In the genomic region with DNA sequence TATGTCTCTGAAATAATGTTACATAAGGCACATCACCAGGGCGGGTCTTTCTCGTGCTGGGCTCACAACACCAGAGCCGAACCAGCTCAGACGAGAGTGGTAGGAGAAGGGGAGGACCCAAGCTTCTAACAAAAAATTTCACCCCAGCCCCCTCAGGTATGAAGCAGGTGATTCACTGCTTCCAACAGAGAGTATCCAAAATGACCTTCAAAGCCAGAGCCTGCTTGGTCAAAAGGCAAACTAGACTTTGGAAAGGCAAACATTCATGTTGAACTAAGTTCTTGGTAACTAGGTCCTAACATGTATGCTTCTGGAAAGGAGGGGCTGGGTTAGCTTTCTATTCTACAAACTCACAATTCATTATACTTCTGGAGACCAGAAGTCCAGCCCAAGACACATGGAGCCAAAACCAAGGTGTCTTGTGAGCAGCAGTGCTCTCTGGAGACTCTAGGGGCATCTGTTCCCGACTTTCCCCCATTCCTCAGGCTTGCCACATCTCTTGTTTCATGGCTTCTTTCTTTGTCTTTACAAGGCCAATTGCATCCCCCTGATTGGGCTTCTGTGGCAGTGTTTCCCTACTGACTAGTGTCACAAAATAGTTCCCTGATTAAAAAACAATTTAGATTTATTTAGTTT, we compare ENCODE assay signal across 25 mouse cellular contexts. TPM values are rescaled to one million over a fixed set of nuclear protein-coding genes. Genes with fewer than 3 reads are reported as not detected.
A peak's percentile ranks its signal among the peaks of the same experiment; 100 is the strongest.
DNase-seq lines count a peak whose midpoint lies in the region; ATAC-seq and TF ChIP-seq lines count a peak whose summit lies in the region.
"Had no signal": no experiment of that assay in that cellular context is flagged by ENCODE, and none has a peak within 500 bp of the region (broad histone marks: within the 10 kb centered on the region; RNA-seq: fewer than 3 reads in every experiment).

No protein-coding gene starts in this region.

- no peak for TF ChIP-seq EP300 in liver, embryonic 14.5 days (IDR thresholded peaks at IDR 0.05; ENCODE audit: low read depth)
- no peak for TF ChIP-seq EP300 in stomach, postnatal 0 days (optimal IDR thresholded peaks at IDR 0.05)

- no peaks in the 10 kb centered on the region for H3K27me3 ChIP-seq in hindbrain, postnatal 0 days (ENCODE audit: insufficient read depth, low read length)
- no peaks in the 10 kb centered on the region for H3K27me3 ChIP-seq in hindbrain, embryonic 16.5 days (replicated peaks; ENCODE audit: control insufficient read depth, insufficient read depth, low read length)
- H3K27me3 ChIP-seq in midbrain, embryonic 11.5 days (ENCODE audit: control insufficient read depth, insufficient read depth, low read length), result no peaks in the 10 kb centered on the region
- no peaks in the 10 kb centered on the region for H3K27me3 ChIP-seq in midbrain, embryonic 10.5 days (ENCODE audit: low read depth, poor library complexity, severe bottlenecking)
- H3K27me3 ChIP-seq in liver, embryonic 14.5 days (ENCODE audit: control insufficient read depth, insufficient read depth, low read length), result no peaks in the 10 kb centered on the region
- no peaks in the 10 kb centered on the region for H3K27me3 ChIP-seq in stomach, postnatal 0 days (ENCODE audit: control insufficient read depth, insufficient read depth, low read length)
- H3K27me3 ChIP-seq: heart, embryonic 12.5 days; neural tube, embryonic 13.5 days had no signal

- no peak overlapping the region for H3K4me3 ChIP-seq in hindbrain, postnatal 0 days (ENCODE audit: low read length)
- H3K4me3 ChIP-seq in hindbrain, embryonic 16.5 days (ENCODE audit: low read length), result no peak overlapping the region
- H3K4me3 ChIP-seq in midbrain, embryonic 11.5 days (ENCODE audit: low read depth, low read length), result no peak overlapping the region
- H3K4me3 ChIP-seq in midbrain, embryonic 10.5 days, result no peak overlapping the region
- no peak overlapping the region for H3K4me3 ChIP-seq in liver, embryonic 14.5 days (ENCODE audit: insufficient read depth in 1 of 2, low read depth in 2 of 2, low read length in 2 of 2)
- no peak overlapping the region for H3K4me3 ChIP-seq in stomach, postnatal 0 days (ENCODE audit: low read depth, low read length)
- H3K4me3 ChIP-seq: embryonic facial prominence, embryonic 10.5 days; erythroblast, embryonic 14.5 days; gastrocnemius, adult 2 months; heart, embryonic 12.5 days; neural tube, embryonic 13.5 days had no signal

- no peaks in the 10 kb centered on the region for H3K9me3 ChIP-seq in hindbrain, postnatal 0 days (ENCODE audit: low read length)
- H3K9me3 ChIP-seq in hindbrain, embryonic 16.5 days (ENCODE audit: control insufficient read depth, low read length), result peaks cover 2% of the 10 kb centered on the region; the same call in 1 of the 2 replicates
- H3K9me3 ChIP-seq in midbrain, embryonic 11.5 days (ENCODE audit: control insufficient read depth, low read length), result no peaks in the 10 kb centered on the region
- H3K9me3 ChIP-seq in midbrain, embryonic 10.5 days (replicated peaks), result no peaks in the 10 kb centered on the region
- no peaks in the 10 kb centered on the region for H3K9me3 ChIP-seq in liver, embryonic 14.5 days (ENCODE audit: control insufficient read depth, low read length)
- no peaks in the 10 kb centered on the region for H3K9me3 ChIP-seq in stomach, postnatal 0 days (ENCODE audit: control insufficient read depth, low read length)
- H3K9me3 ChIP-seq: embryonic facial prominence, embryonic 10.5 days; heart, embryonic 12.5 days; neural tube, embryonic 13.5 days had no signal

- no peak overlapping the region for H3K27ac ChIP-seq in hindbrain, postnatal 0 days
- H3K27ac ChIP-seq in hindbrain, embryonic 16.5 days (ENCODE audit: low read depth, low read length), result no peak overlapping the region
- no peak overlapping the region for H3K27ac ChIP-seq in midbrain, embryonic 11.5 days (ENCODE audit: low read depth, low read length)
- H3K27ac ChIP-seq in midbrain, embryonic 10.5 days (replicated peaks), result no peak overlapping the region
- no peak overlapping the region for H3K27ac ChIP-seq in liver, embryonic 14.5 days
- no peak overlapping the region for H3K27ac ChIP-seq in stomach, postnatal 0 days (replicated peaks)
- H3K27ac ChIP-seq: embryonic facial prominence, embryonic 10.5 days; gastrocnemius, adult 2 months; neural tube, embryonic 13.5 days had no signal

- TF ChIP-seq CTCF in hindbrain, postnatal 0 days (IDR thresholded peaks at IDR 0.05; ENCODE audit: low read depth), result peak; percentile 18; the same call in 1 of the 2 replicates
- TF ChIP-seq CTCF in liver, embryonic 14.5 days (IDR thresholded peaks at IDR 0.05; ENCODE audit: low read depth), result peak; percentile 32; the same call in 1 of the 2 replicates
- TF ChIP-seq CTCF in stomach, postnatal 0 days (IDR thresholded peaks at IDR 0.05; ENCODE audit: low read depth), result peak; percentile 45

- no peak for DNase-seq in hindbrain, postnatal 0 days (ENCODE audit: low spot score)
- peak; percentile 39 for DNase-seq in midbrain, embryonic 11.5 days (ENCODE audit: low spot score, missing footprints)
- DNase-seq in midbrain, embryonic 10.5 days (ENCODE audit: low spot score), result no peak
- DNase-seq in liver, embryonic 14.5 days (ENCODE audit: low read depth in 3 of 3, low spot score in 3 of 3), result peak in 1 of 3 experiments; percentile 35
- DNase-seq in stomach, postnatal 0 days (ENCODE audit: low spot score), result peak; percentile 29
- DNase-seq in left cerebral cortex, postnatal 10 days (ENCODE audit: extremely low spot score in 1 of 2, low spot score in 2 of 2), result no peak
- DNase-seq in left cerebral cortex, adult 11 months (ENCODE audit: low spot score), result no peak
- DNase-seq: adrenal gland, postnatal 10 days; cerebellum, postnatal 14 days; gastrocnemius, adult 2 months; heart, postnatal 36 days; kidney, postnatal 10 days; lung, postnatal 36 days had no signal

- ATAC-seq in hindbrain, postnatal 0 days, result no peak
- ATAC-seq in hindbrain, embryonic 16.5 days, result no peak
- no peak for ATAC-seq in midbrain, embryonic 11.5 days (ENCODE audit: low FRiP score)
- peak; percentile 22; the same call in 1 of the 2 replicates for ATAC-seq in liver, embryonic 14.5 days (ENCODE audit: insufficient read depth)
- peak; percentile 64 for ATAC-seq in stomach, postnatal 0 days (ENCODE audit: low FRiP score, low TSS enrichment)
- ATAC-seq: forebrain, embryonic 16.5 days; inflammation-experienced regulatory T-cells, adult 6 months had no signal

- H3K9ac ChIP-seq in hindbrain, postnatal 0 days (replicated peaks; ENCODE audit: low read length), result no peak overlapping the region
- no peak overlapping the region for H3K9ac ChIP-seq in hindbrain, embryonic 16.5 days (ENCODE audit: low read depth, low read length)
- H3K9ac ChIP-seq in midbrain, embryonic 11.5 days (ENCODE audit: low read length), result no peak overlapping the region
- no peak overlapping the region for H3K9ac ChIP-seq in liver, embryonic 14.5 days (replicated peaks)
- H3K9ac ChIP-seq in stomach, postnatal 0 days (ENCODE audit: low read length), result no peak overlapping the region
- H3K9ac ChIP-seq: heart, embryonic 12.5 days; neural tube, embryonic 13.5 days had no signal

- H3K4me2 ChIP-seq in hindbrain, postnatal 0 days (ENCODE audit: low read depth, low read length), result no peak overlapping the region
- no peak overlapping the region for H3K4me2 ChIP-seq in hindbrain, embryonic 16.5 days (ENCODE audit: low read length)
- no peak overlapping the region for H3K4me2 ChIP-seq in midbrain, embryonic 11.5 days
- H3K4me2 ChIP-seq in liver, embryonic 14.5 days (ENCODE audit: low read depth), result peak overlapping the region; percentile 17
- no peak overlapping the region for H3K4me2 ChIP-seq in stomach, postnatal 0 days (replicated peaks; ENCODE audit: low read depth)
- H3K4me2 ChIP-seq: heart, embryonic 12.5 days; neural tube, embryonic 13.5 days had no signal

- 73% methylated on average over 5 of the region's 5 CpGs for WGBS in hindbrain, postnatal 0 days
- 70% methylated on average over 5 of the region's 5 CpGs for WGBS in hindbrain, embryonic 16.5 days
- 78% methylated on average over 5 of the region's 5 CpGs for WGBS in midbrain, embryonic 11.5 days
- 72% methylated on average over 5 of the region's 5 CpGs for WGBS in midbrain, embryonic 10.5 days
- WGBS in liver, embryonic 14.5 days (ENCODE audit: insufficient replicate concordance), result 65% methylated on average over 5 of the region's 5 CpGs
- 64% methylated on average over 5 of the region's 5 CpGs for WGBS in stomach, postnatal 0 days

- no peaks in the 10 kb centered on the region for H3K36me3 ChIP-seq in hindbrain, postnatal 0 days (ENCODE audit: insufficient read depth, low read length)
- no peaks in the 10 kb centered on the region for H3K36me3 ChIP-seq in hindbrain, embryonic 16.5 days (ENCODE audit: control insufficient read depth, insufficient read depth, low read length)
- no peaks in the 10 kb centered on the region for H3K36me3 ChIP-seq in midbrain, embryonic 11.5 days (ENCODE audit: control insufficient read depth, insufficient read depth, low read length)
- no peaks in the 10 kb centered on the region for H3K36me3 ChIP-seq in midbrain, embryonic 10.5 days
- no peaks in the 10 kb centered on the region for H3K36me3 ChIP-seq in liver, embryonic 14.5 days (replicated peaks; ENCODE audit: control insufficient read depth, insufficient read depth, low read depth)
- H3K36me3 ChIP-seq in stomach, postnatal 0 days (ENCODE audit: control insufficient read depth, insufficient read depth, low read length), result no peaks in the 10 kb centered on the region
- H3K36me3 ChIP-seq: embryonic facial prominence, embryonic 10.5 days; heart, embryonic 12.5 days; neural tube, embryonic 13.5 days had no signal

- intact Hi-C loops in left cerebral cortex, postnatal 10 days (cut with DNase I), result no loop called here

- H3K4me1 ChIP-seq in hindbrain, postnatal 0 days (ENCODE audit: insufficient read depth, low read length), result no peaks in the 10 kb centered on the region
- no peaks in the 10 kb centered on the region for H3K4me1 ChIP-seq in hindbrain, embryonic 16.5 days (ENCODE audit: control insufficient read depth, insufficient read depth, low read depth, low read length)
- H3K4me1 ChIP-seq in midbrain, embryonic 11.5 days (ENCODE audit: control insufficient read depth, insufficient read depth, low read length), result no peaks in the 10 kb centered on the region
- H3K4me1 ChIP-seq in midbrain, embryonic 10.5 days, result no peaks in the 10 kb centered on the region
- H3K4me1 ChIP-seq in liver, embryonic 14.5 days (replicated peaks; ENCODE audit: control insufficient read depth in 2 of 2, insufficient read depth in 2 of 2, low read length in 1 of 2), result peaks cover 13 to 22% of the 10 kb centered on the region in 2 experiments
- no peaks in the 10 kb centered on the region for H3K4me1 ChIP-seq in stomach, postnatal 0 days (replicated peaks; ENCODE audit: control insufficient read depth, insufficient read depth)
- H3K4me1 ChIP-seq: embryonic facial prominence, embryonic 10.5 days; heart, embryonic 12.5 days; neural tube, embryonic 13.5 days had no signal

RNA-seq across cellular contexts. Expression of a gene that starts 6.0 kb away (rescaled TPM):
- 101 and 111 TPM in 2 replicates for total RNA-seq in hindbrain, postnatal 0 days (2014; rRNA removed)
- 208 and 216 TPM in 2 replicates for polyA plus RNA-seq in hindbrain, postnatal 0 days (2015; fragmentation: Nextera tagmentation; extraction: Ambion mirVana)
- 107 and 120 TPM in 2 replicates for polyA plus RNA-seq in hindbrain, embryonic 16.5 days (2015; fragmentation: Nextera tagmentation; extraction: Ambion mirVana)
- 124 and 131 TPM in 2 replicates for polyA plus RNA-seq in midbrain, embryonic 11.5 days (2014; fragmentation: Nextera tagmentation; extraction: Ambion mirVana)
- 101 and 106 TPM in 2 replicates for polyA plus RNA-seq in midbrain, embryonic 10.5 days (2016; fragmentation: Nextera tagmentation; extraction: Ambion mirVana)
- 156 and 227 TPM in 2 replicates for polyA plus RNA-seq in liver, embryonic 14.5 days (2012; rRNA removed)
- 413 and 419 TPM in 2 replicates for polyA plus RNA-seq in liver, embryonic 14.5 days (2014; fragmentation: Nextera tagmentation; extraction: Ambion mirVana)
- polyA plus RNA-seq in stomach, postnatal 0 days (2015; fragmentation: Nextera tagmentation; extraction: Ambion mirVana), result 445 and 475 TPM in 2 replicates
- total RNA-seq in left cerebral cortex, postnatal 10 days (2021), result 10 to 100 TPM; 72.1 to 76.8 TPM

RNA-seq across cellular contexts. Expression of a gene that starts 19.1 kb away (rescaled TPM):
- total RNA-seq in hindbrain, postnatal 0 days (2014; rRNA removed), result not detected in 2 replicates
- not detected in 2 replicates for polyA plus RNA-seq in hindbrain, postnatal 0 days (2015; fragmentation: Nextera tagmentation; extraction: Ambion mirVana)
- polyA plus RNA-seq in hindbrain, embryonic 16.5 days (2015; fragmentation: Nextera tagmentation; extraction: Ambion mirVana), result 0.09 TPM in 1 of 2 replicates, not detected in the other
- polyA plus RNA-seq in midbrain, embryonic 11.5 days (2014; fragmentation: Nextera tagmentation; extraction: Ambion mirVana), result not detected in 2 replicates
- polyA plus RNA-seq in midbrain, embryonic 10.5 days (2016; fragmentation: Nextera tagmentation; extraction: Ambion mirVana), result not detected in 2 replicates
- polyA plus RNA-seq in liver, embryonic 14.5 days (2012; rRNA removed), result 0.08 TPM in 1 of 2 replicates, not detected in the other
- polyA plus RNA-seq in liver, embryonic 14.5 days (2014; fragmentation: Nextera tagmentation; extraction: Ambion mirVana), result not detected in 2 replicates
- 0.05 TPM in 1 of 2 replicates, not detected in the other for polyA plus RNA-seq in stomach, postnatal 0 days (2015; fragmentation: Nextera tagmentation; extraction: Ambion mirVana)
- total RNA-seq in left cerebral cortex, postnatal 10 days (2021), result not detected
- total RNA-seq: adrenal gland, postnatal 10 days; ES-E14; gastrocnemius, adult 2 months; layer of hippocampus, postnatal 14 days had no signal
- polyA plus RNA-seq: embryonic facial prominence, embryonic 10.5 days; erythroblast, embryonic 14.5 days; forebrain, embryonic 16.5 days; heart, embryonic 12.5 days; limb, embryonic 11.5 days; neural tube, embryonic 13.5 days had no signal

RNA-seq across cellular contexts. Expression of a gene that starts 23.3 kb away (rescaled TPM):
- total RNA-seq in hindbrain, postnatal 0 days (2014; rRNA removed), result 19.9 and 21.9 TPM in 2 replicates
- 4.3 and 4.5 TPM in 2 replicates for polyA plus RNA-seq in hindbrain, postnatal 0 days (2015; fragmentation: Nextera tagmentation; extraction: Ambion mirVana)
- 5.8 and 6.6 TPM in 2 replicates for polyA plus RNA-seq in hindbrain, embryonic 16.5 days (2015; fragmentation: Nextera tagmentation; extraction: Ambion mirVana)
- polyA plus RNA-seq in midbrain, embryonic 11.5 days (2014; fragmentation: Nextera tagmentation; extraction: Ambion mirVana), result 11.1 and 11.9 TPM in 2 replicates
- 10.7 and 11.8 TPM in 2 replicates for polyA plus RNA-seq in midbrain, embryonic 10.5 days (2016; fragmentation: Nextera tagmentation; extraction: Ambion mirVana)
- 2.4 and 2.5 TPM in 2 replicates for polyA plus RNA-seq in liver, embryonic 14.5 days (2012; rRNA removed)
- polyA plus RNA-seq in liver, embryonic 14.5 days (2014; fragmentation: Nextera tagmentation; extraction: Ambion mirVana), result 3.4 and 3.9 TPM in 2 replicates
- 2.7 and 3.2 TPM in 2 replicates for polyA plus RNA-seq in stomach, postnatal 0 days (2015; fragmentation: Nextera tagmentation; extraction: Ambion mirVana)
- total RNA-seq in left cerebral cortex, postnatal 10 days (2021), result 10 to 100 TPM; 19.8 to 20.4 TPM

RNA-seq across cellular contexts. Expression of a gene that starts 44.5 kb away (rescaled TPM):
- total RNA-seq in hindbrain, postnatal 0 days (2014; rRNA removed), result not detected in 2 replicates
- 0.09 and 0.19 TPM in 2 replicates for polyA plus RNA-seq in hindbrain, postnatal 0 days (2015; fragmentation: Nextera tagmentation; extraction: Ambion mirVana)
- 0.06 and 0.08 TPM in 2 replicates for polyA plus RNA-seq in hindbrain, embryonic 16.5 days (2015; fragmentation: Nextera tagmentation; extraction: Ambion mirVana)
- not detected in 2 replicates for polyA plus RNA-seq in midbrain, embryonic 11.5 days (2014; fragmentation: Nextera tagmentation; extraction: Ambion mirVana)
- polyA plus RNA-seq in midbrain, embryonic 10.5 days (2016; fragmentation: Nextera tagmentation; extraction: Ambion mirVana), result not detected in 2 replicates
- polyA plus RNA-seq in liver, embryonic 14.5 days (2012; rRNA removed), result 0.01 and 0.04 TPM in 2 replicates
- polyA plus RNA-seq in liver, embryonic 14.5 days (2014; fragmentation: Nextera tagmentation; extraction: Ambion mirVana), result 0.11 TPM in 1 of 2 replicates, not detected in the other
- polyA plus RNA-seq in stomach, postnatal 0 days (2015; fragmentation: Nextera tagmentation; extraction: Ambion mirVana), result not detected in 2 replicates
- total RNA-seq in left cerebral cortex, postnatal 10 days (2021), result under 1 TPM in 1 of 2 experiments, not detected in 1; 0.14 TPM
- total RNA-seq: gastrocnemius, adult 2 months; heart, postnatal 36 days had no signal
- polyA plus RNA-seq: C2C12; erythroblast, embryonic 14.5 days; forebrain, embryonic 16.5 days; heart, embryonic 12.5 days; limb, embryonic 11.5 days; neural tube, embryonic 13.5 days had no signal

RNA-seq across cellular contexts. Expression of a gene that starts 44.6 kb away (rescaled TPM):
- not detected in 2 replicates for total RNA-seq in hindbrain, postnatal 0 days (2014; rRNA removed)
- not detected in 2 replicates for polyA plus RNA-seq in hindbrain, postnatal 0 days (2015; fragmentation: Nextera tagmentation; extraction: Ambion mirVana)
- polyA plus RNA-seq in hindbrain, embryonic 16.5 days (2015; fragmentation: Nextera tagmentation; extraction: Ambion mirVana), result not detected in 2 replicates
- not detected in 2 replicates for polyA plus RNA-seq in midbrain, embryonic 11.5 days (2014; fragmentation: Nextera tagmentation; extraction: Ambion mirVana)
- polyA plus RNA-seq in midbrain, embryonic 10.5 days (2016; fragmentation: Nextera tagmentation; extraction: Ambion mirVana), result not detected in 2 replicates
- not detected in 2 replicates for polyA plus RNA-seq in liver, embryonic 14.5 days (2012; rRNA removed)
- polyA plus RNA-seq in liver, embryonic 14.5 days (2014; fragmentation: Nextera tagmentation; extraction: Ambion mirVana), result not detected in 2 replicates
- not detected in 2 replicates for polyA plus RNA-seq in stomach, postnatal 0 days (2015; fragmentation: Nextera tagmentation; extraction: Ambion mirVana)
- total RNA-seq in left cerebral cortex, postnatal 10 days (2021), result not detected
- total RNA-seq: adrenal gland, postnatal 10 days; gastrocnemius, adult 2 months; heart, postnatal 36 days; layer of hippocampus, postnatal 14 days had no signal
- polyA plus RNA-seq: C2C12; embryonic facial prominence, embryonic 10.5 days; erythroblast, embryonic 14.5 days; forebrain, embryonic 16.5 days; heart, embryonic 12.5 days; inflammation-experienced regulatory T-cells, adult 6 months; limb, embryonic 11.5 days; neural tube, embryonic 13.5 days; thymus, postnatal 0 days had no signal

Comparison
In these comparisons a context has a peak if more than half of its experiments do, and no peak if none do; other contexts are left out.
1. DNase-seq: peak in midbrain, embryonic 11.5 days (single experiment) and stomach, postnatal 0 days (single experiment); none in hindbrain, postnatal 0 days (single experiment), midbrain, embryonic 10.5 days (single experiment), left cerebral cortex, postnatal 10 days (0 of 2) and left cerebral cortex, adult 11 months (single experiment).
2. ATAC-seq: peak in liver, embryonic 14.5 days (single experiment) and stomach, postnatal 0 days (single experiment); none in hindbrain, postnatal 0 days (single experiment), hindbrain, embryonic 16.5 days (single experiment) and midbrain, embryonic 11.5 days (single experiment).
3. Peak in every context shown above with its lines, with median percentiles within 50 percentile points of each other: CTCF ChIP-seq.